Mouse (Mus musculus) E14TG2a.4 (cell line): ENCODE measurements around the gene Rac3.
"Not testable (repeated sequence)": the region's sequence is repeated elsewhere in the genome, so short reads cannot be mapped to it uniquely, and the experiment has no call there.

Source experiments
- H3K27me3 ChIP-seq: 2 replicates; pipeline ENCODE4 v1.6.1; 2014; ENCODE audit warnings: low read length, control low read depth; ENCODE audit not compliant: insufficient read depth
- H3K36me3 ChIP-seq: 2 replicates; pipeline ENCODE4 v1.6.1; 2014; ENCODE audit warnings: low read length, control low read depth; ENCODE audit not compliant: insufficient read depth
- H3K4me1 ChIP-seq: replicated peaks from 2 replicates; pipeline ENCODE4 v1.6.1; 2014; ENCODE audit warnings: low read depth, low read length, control low read depth
- H3K4me3 ChIP-seq: replicated peaks from 2 replicates; pipeline ENCODE4 v1.5.1; 2014; ENCODE audit warnings: mild to moderate bottlenecking, low read length
- H3K9me3 ChIP-seq: 2 replicates; pipeline ENCODE4 v1.6.1; 2014; ENCODE audit warnings: low read length, control low read depth
- CTCF ChIP-seq: conservative IDR thresholded peaks from 2 replicates; pipeline ENCODE4 v1.5.1; 2014; ENCODE audit warnings: low read length
- NANOG ChIP-seq: IDR thresholded peaks from 2 replicates; pipeline ENCODE4 v1.6.1; 2014; ENCODE audit warnings: borderline replicate concordance, low read length, mixed read lengths
- POU5F1 ChIP-seq: IDR thresholded peaks from 2 replicates; pipeline ENCODE4 v1.6.1; 2014; ENCODE audit warnings: low read length, borderline replicate concordance

Gene Rac3

GRCm38 (mm10) chr11:120744121-120744701 lies 22.9 kb downstream of the Rac3 start:
- Histone ChIP-seq H3K27me3 (peaks cover 13% of the 10 kb centered on the region; the same call in 1 of the 2 replicates), H3K36me3 (no peaks in the 10 kb centered on the region), H3K9me3 (no peaks in the 10 kb centered on the region), H3K4me3 (no peak overlapping the region), H3K4me1 (no peaks in the 10 kb centered on the region; the same call in 1 of the 2 replicates)
- TF ChIP-seq POU5F1, result no peak
- TF ChIP-seq CTCF, result no peak

- H3K4me1 ChIP-seq, result peaks cover 9% of the 10 kb centered on the region
Measured at GRCm38 (mm10) chr11:120747974-120748373, 26.7 kb downstream of the Rac3 start.

GRCm38 (mm10) chr11:120749430-120749829 lies 28.2 kb downstream of the Rac3 start:
- TF ChIP-seq CTCF, result peak; percentile 65
- TF ChIP-seq POU5F1, result no peak
- H3K4me3 ChIP-seq, result no peak overlapping the region
- peaks cover 7% of the 10 kb centered on the region; the same call in 1 of the 2 replicates for H3K27me3 ChIP-seq
- H3K9me3 ChIP-seq, result no peaks in the 10 kb centered on the region
- peaks cover 9% of the 10 kb centered on the region for H3K4me1 ChIP-seq
- H3K36me3 ChIP-seq, result no peaks in the 10 kb centered on the region

More at GRCm38 (mm10) chr11:120747974-120748373, 26.7 kb downstream of the Rac3 start:
- H3K9me3 ChIP-seq, result no peaks in the 10 kb centered on the region
- peaks cover 9% of the 10 kb centered on the region for H3K27me3 ChIP-seq
- no peaks in the 10 kb centered on the region for H3K36me3 ChIP-seq
- TF ChIP-seq CTCF, result no peak
- no peak for TF ChIP-seq POU5F1
- no peak for TF ChIP-seq NANOG
- H3K4me3 ChIP-seq, result no peak overlapping the region

- no peaks in the 10 kb centered on the region for H3K36me3 ChIP-seq
- H3K9me3 ChIP-seq, result peaks cover 9% of the 10 kb centered on the region
- peaks cover 4% of the 10 kb centered on the region; the same call in 1 of the 2 replicates for H3K27me3 ChIP-seq
- TF ChIP-seq CTCF (no peak), POU5F1 (no peak), NANOG (no peak)
- peaks cover 9% of the 10 kb centered on the region for H3K4me1 ChIP-seq
- no peak overlapping the region for H3K4me3 ChIP-seq
Measured at GRCm38 (mm10) chr11:120751606-120752005, 30.3 kb downstream of the Rac3 start.

- Histone ChIP-seq H3K27me3 (peaks cover 14% of the 10 kb centered on the region), H3K9me3 (peaks cover 51% of the 10 kb centered on the region), H3K4me1 (peaks cover 26% of the 10 kb centered on the region), H3K4me3 (no peak overlapping the region), H3K36me3 (no peaks in the 10 kb centered on the region)
- TF ChIP-seq POU5F1, result no peak
- no peak for TF ChIP-seq CTCF
- no peak for TF ChIP-seq NANOG
Measured at GRCm38 (mm10) chr11:120760236-120760635, 39.0 kb downstream of the Rac3 start.

- TF ChIP-seq CTCF (no peak), POU5F1 (no peak), NANOG (no peak)
- peaks cover 14% of the 10 kb centered on the region for H3K27me3 ChIP-seq
- H3K9me3 ChIP-seq, result peaks cover 38% of the 10 kb centered on the region
- H3K4me3 ChIP-seq, result peak overlapping the region; percentile 61
- H3K36me3 ChIP-seq, result no peaks in the 10 kb centered on the region
- peaks cover 40% of the 10 kb centered on the region for H3K4me1 ChIP-seq
Measured at GRCm38 (mm10) chr11:120761811-120762671, 40.8 kb downstream of the Rac3 start.

GRCm38 (mm10) chr11:120762672-120763041 lies 41.4 kb downstream of the Rac3 start, which contains the start of gene Hmga1b:
TSS of gene Hmga1b (plus strand) at chr11:120762794.
- peaks cover 14% of the 10 kb centered on the region for H3K27me3 ChIP-seq
- H3K36me3 ChIP-seq, result not testable (repeated sequence)
- peaks cover 32% of the 10 kb centered on the region for H3K9me3 ChIP-seq
- peak within 1 kb of the TSS; percentile 61 for H3K4me3 ChIP-seq
- H3K4me1 ChIP-seq, result peaks cover 40% of the 10 kb centered on the region

GRCm38 (mm10) chr11:120763121-120763999 lies 42.1 kb downstream of the Rac3 start:
- H3K4me1 ChIP-seq, result peaks cover 46% of the 10 kb centered on the region
- peaks cover 25% of the 10 kb centered on the region for H3K9me3 ChIP-seq
- peaks cover 14% of the 10 kb centered on the region for H3K27me3 ChIP-seq
- peak overlapping the region; percentile 61 for H3K4me3 ChIP-seq
- not testable (repeated sequence) for H3K36me3 ChIP-seq

- not testable (repeated sequence) for H3K36me3 ChIP-seq, H3K4me3 ChIP-seq, H3K9me3 ChIP-seq, H3K27me3 ChIP-seq
- peaks cover 42% of the 10 kb centered on the region for H3K4me1 ChIP-seq
Measured at GRCm38 (mm10) chr11:120767023-120767422, 45.8 kb downstream of the Rac3 start.
